Mouse (Mus musculus) ZHBTc4 (cell line): ENCODE data around the gene Rnft1.
"Not testable (repeated sequence)": the region's sequence is repeated elsewhere in the genome, so short reads cannot be mapped to it uniquely, and the experiment has no call there.

Source experiments
- DNase-seq: peaks from one replicate; pipeline ENCODE4 v3.0.0-alpha.2; 2011; ENCODE audit warnings: low read depth, low spot score

Gene Rnft1

DNA sequence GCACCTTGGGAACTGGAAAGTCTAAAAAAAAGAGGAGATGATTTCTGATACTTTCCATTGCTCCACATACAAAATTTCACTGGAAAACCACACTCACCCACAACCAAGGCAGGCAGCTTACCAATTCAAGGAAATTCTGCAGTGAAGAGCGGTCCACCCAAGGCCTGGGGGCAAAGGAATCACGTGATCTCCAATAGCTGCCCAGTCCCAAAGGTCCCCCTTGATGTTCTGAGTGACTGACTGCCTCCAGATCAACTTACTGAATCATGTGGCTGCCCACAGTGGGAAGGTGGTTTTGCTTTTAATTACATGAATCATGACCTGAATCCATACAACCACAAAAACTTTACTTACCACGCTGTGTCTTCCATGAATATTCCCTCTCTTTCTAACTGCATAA is 32.8 kb downstream of the Rnft1 start:
- DNase-seq: no peak

- DNase-seq: no peak
Measured at GRCm38 (mm10) chr11:86519751-86520150, 35.3 kb downstream of the Rnft1 start.

- no peak for DNase-seq
Measured at GRCm38 (mm10) chr11:86527528-86527927, 43.1 kb downstream of the Rnft1 start.

- peak; percentile 59 for DNase-seq
Measured at GRCm38 (mm10) chr11:86532834-86533233, 48.4 kb downstream of the Rnft1 start.

- DNase-seq: not testable (repeated sequence)
Measured at GRCm38 (mm10) chr11:86533302-86533701, 48.8 kb downstream of the Rnft1 start.

- DNase-seq: no peak
Measured at GRCm38 (mm10) chr11:86534201-86534910, 49.9 kb downstream of the Rnft1 start.

GRCm38 (mm10) chr11:86538786-86539185 is 54.3 kb downstream of the Rnft1 start:
- DNase-seq: no peak

DNA sequence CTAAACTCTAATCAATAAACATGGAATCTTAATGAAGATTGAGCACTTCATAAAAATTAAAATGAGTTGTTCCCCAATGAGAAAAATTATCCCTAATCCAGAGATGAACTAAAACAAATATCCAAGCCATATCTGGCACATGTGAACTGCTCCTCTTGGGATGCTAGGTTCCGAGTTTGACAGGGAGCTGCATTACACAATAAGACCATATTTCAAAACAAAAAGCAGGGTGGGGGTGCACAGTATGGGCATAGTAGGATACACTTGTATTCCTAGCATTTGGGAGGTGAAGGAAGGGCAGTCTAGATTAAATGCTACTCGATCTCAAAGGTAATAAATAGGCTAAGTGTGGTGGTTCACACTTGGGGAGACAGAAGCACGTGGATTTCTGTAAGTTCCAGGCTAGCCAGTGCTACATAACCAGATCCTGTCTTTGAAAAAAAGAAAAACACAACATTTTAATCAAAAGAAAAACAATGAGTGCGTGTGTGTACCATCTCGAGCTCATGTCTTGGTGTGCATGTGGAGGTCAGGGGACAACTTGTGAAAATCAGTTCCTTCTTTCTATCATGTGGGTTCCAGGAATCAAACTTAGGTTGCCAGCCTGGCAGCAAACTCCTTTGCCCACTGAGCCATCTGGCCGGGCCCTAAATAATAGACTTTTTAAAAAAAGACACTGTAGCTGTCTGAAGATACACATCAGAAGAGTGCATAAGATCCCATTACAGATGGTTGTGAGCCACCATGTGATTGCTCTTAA is 55.4 kb downstream of the Rnft1 start:
- no peak for DNase-seq

DNA sequence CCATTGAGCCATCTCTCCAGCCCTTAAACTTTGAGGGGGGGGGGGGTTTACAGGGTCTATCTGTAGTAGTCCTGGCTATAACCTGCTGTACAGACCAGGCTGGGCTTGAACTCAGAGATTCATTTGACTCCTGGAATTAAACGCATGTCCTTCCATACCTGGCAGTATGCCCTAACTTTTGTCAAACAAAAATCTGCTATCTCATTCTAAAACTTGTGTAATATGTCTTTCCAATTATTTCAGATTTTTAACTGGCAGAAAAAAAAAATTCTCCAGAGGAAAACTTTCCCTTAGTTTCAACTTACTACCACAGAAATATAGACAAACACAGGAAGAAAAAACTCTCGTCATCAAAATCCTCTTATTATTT is 56.0 kb downstream of the Rnft1 start:
- no peak for DNase-seq

DNA sequence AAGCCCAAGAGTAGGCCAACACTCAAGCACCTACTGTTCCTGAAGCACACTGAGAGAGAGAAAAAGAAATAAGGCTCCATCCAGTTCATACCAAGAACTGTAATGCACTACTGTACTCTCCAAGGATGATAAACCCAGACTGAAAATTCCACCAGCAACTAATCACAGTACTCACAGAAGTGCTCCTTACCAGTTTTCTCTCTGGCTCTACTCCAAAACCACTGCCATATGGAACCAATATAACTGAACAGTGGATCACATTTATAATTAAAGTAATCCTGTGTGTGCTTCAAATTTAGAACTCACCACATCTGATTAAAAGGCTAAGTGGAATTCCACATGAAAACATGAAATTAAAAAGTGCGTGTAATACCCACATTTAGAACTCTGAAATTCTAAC is 58.4 kb downstream of the Rnft1 start:
- no peak for DNase-seq

DNA sequence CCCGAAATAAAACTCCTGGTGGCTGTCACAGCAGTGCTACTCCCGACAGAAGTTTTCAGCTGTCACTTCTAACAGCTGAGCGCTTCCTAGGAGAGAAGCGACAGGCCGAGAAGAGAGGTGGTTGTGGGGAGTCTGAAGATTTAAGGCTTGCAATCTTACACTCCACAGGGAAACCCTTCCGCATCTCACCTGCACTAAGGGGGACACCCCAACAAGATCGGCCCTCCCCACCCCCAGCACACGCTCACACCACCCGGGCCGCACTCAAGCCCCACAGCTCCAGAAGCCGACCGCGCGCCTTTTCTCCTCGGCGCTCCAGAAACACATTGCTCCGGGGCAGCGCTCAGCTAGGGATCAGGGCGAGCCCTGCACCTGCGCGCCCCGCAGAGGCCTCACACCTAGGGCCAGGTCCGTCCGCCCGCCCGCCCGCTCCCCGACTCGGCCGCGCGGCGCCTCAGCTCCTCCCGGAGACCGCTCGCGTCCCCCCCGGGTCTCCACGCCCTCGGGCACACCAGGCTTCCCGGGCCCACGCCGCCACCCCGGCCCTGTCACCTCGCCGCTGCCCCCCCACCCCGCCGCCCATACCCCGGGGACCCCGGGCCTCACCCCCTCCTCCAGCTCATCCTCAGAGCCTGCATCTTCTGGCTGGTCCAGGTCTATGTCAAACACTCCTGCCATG is 59.6 kb downstream of the Rnft1 start:
- DNase-seq: peak; percentile 71

DNA sequence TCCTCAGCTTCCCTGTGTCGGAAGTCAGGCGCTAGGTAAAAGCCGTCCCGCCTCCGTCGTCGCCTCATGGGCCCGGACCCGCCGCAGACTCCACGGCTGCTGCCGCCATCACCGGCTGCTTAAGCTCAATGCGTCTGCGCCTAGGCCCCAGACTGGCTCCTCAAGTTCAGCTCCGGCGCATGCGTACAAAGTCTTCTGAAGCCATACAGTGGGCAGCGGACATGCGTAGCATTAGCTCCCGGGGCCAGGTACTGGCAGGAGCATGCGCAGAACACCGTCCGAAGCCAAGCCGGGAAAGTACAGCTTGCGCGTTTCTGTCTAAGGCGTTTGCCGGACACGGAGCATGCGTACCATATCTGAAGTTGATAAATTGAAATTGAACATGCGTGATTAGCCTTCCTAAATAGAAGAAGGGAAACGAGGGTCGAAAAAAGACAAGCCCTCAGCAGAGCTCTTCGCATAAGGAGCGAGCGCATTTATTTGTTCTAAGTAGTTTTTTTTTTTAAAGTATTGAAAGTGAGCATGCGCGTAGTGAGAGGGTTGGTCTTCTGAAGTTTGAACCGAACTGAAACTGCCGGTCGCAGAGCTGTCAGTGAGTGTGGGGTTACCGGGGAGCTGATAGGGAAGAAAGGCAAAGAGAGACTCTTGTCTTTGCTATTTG is 60.3 kb downstream of the Rnft1 start, which contains the start of the genes Rps6kb1 and Tubd1:
Gene Rps6kb1, minus strand, starts transcription at position 167 of the 661 bp plus-strand sequence.
Gene Tubd1, plus strand, starts transcription at position 353 of the 661 bp plus-strand sequence.
- DNase-seq: peak; percentile 100

DNA sequence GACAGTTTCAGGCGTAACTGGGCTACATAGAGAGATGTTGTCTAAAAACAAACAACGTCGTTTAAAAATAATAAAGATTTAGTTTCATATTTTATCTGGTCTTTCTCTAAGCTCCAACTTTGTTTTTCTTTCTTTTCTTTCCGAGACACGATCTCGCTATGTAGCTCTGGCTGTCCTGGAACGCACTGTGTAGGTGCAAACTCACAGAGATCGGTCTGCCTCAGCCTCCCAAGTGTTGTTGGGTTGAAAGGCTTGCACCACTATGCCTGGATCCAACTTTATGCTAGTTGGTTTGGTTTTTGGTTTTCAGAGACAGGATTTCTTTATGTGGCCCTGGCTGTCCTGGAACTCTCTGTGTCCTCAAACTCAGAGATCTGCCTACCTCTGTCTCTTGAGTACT is 61.1 kb downstream of the Rnft1 start:
- no peak for DNase-seq

DNA sequence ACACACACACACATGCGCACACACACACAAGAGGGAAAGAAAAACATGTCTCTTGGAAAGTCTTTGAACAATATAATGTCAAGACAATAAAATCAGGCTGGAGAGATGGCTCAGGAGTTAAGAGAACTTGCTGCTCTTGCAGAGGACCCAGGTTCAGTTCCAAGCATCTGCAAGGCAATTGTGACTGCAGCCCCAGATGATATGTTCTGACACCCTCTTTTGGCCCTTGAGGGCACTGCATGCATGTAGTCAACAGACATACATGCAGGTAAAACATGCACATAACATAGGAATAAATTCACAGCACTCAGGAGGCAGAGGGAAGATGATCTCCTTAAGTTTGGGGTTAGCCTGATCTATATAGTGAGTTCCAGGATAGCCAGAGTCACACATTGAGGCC is 63.0 kb downstream of the Rnft1 start:
- DNase-seq: peak; percentile 78
